Mouse (Mus musculus): ENCODE measurements around the gene Ptprt.
"Not testable (repeated sequence)": the region's sequence is repeated elsewhere in the genome, so short reads cannot be mapped to it uniquely, and the experiment has no call there.

The Ptprt gene

DNA sequence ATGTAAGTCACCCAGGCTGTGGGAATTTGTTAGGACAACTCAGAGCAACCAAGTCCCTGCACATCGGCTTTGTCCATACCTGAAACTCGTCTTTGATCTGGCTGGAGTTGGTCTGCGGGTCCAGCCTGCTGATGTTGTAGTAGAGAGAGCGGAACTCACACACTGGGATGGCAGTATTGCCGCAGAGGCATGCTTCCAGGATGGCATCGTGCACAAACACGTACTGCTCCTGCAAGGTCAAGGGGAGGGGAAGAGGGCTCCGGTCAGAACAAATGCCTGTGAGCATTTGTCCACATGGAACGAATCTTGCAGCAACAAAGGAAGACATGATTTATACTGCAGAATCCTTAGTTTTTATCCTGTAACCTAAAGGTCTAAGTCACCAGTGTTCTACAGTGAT, 1107.3 kb downstream of the Ptprt start:
- in situ Hi-C loops (cut with MboI, MseI) = no loop called here

DNA sequence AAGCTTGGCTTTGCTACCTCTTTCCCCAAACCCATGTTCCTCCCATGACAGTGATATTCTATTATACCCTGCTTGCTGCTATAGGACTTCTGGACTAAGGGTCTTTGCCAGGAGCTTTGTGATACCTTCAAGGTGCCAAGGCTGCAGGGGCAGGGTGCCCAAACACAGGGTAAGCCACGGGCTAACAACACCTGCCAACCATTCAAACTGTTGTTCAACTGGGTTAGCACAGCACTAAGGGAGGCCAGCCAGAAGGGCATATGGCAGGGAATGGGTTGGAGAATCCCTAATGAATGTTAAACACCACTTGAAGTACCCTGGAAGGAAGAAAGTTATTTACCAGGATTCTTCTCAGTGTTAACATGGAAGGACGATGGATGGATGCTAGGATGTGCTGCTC, 1108.9 kb downstream of the Ptprt start:
- in situ Hi-C loops (cut with MboI, MseI) = no loop called here

DNA sequence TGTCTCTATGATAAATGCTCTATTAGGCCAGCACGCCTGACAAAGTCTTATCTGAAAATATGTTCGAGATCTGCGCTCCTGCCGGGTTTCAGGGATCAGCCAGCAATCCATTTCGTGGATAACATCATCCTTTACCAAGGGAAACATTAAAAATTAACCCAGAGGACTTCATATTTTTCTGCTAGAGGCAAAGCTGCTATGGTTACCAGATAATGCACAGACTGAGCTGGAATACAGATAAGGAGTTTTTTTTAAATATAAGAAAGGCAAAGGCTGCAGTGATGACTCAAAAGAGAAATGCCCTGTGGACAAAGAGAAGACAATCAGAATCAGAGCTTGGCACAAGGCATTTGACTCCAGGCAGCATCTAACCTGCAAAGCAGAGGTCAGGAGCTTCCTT, 1111.4 kb downstream of the Ptprt start:
- in situ Hi-C loops (cut with MboI, MseI) = no loop called here

DNA sequence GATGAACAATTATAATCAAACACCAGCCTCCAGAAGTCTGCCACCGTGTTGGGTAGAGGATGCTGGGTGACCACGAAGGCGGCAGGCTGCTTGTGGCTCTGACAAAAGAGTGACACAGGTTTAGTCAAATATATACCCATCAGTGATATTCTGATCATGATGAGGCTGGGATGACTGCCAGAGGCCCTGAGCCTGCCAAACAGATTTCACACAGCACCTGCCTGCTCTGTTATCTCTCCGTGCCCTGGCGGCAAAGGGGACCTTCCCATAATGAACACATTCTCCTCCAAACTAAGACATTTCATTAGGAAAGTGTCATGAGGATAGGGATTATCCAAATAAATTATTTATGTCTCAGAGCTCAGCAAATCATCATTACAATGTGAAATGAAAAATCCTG, 1113.6 kb downstream of the Ptprt start:
- in situ Hi-C loops (cut with MboI, MseI) = no loop called here

DNA sequence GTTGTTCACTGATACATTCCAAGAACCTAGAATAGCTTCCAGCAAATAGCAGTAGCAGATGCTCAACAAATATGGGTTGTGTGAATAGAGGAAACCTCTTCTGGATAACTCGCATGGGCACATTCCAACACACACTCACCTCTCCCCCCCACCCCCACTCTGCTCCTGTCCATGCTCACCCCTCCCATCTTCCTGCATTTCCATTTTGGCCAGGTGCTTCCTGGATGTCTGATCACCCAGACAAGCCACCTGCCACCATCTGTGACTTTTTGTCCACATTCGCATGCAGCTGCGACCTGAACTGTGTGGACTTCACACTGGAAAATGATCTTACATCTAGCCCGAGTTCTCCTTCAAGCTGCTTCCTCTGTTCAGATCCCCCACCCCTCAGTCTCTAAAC, 1115.5 kb downstream of the Ptprt start:
- in situ Hi-C loops (cut with MboI, MseI) = no loop called here

DNA sequence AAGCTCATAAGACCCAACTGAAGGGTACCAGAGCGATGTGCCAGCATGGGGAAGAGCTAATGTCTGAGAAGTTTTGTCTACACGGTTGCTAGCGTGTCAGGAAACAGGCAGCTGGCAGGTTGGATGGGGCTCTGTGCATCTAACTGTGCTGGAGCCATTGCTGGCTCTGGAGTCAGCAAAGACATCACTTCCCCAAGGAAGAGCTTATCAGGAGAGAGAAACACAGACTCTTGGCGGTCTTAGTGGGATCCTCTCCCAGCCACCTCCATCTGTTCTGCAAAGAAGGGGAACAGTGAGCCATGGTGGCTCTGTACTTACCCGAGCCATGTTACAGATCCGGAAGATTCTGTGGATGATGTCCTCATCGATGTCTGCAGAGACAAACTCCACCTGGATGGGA, 1126.8 kb downstream of the Ptprt start:
- in situ Hi-C loops (cut with MboI, MseI) = no loop called here

DNA sequence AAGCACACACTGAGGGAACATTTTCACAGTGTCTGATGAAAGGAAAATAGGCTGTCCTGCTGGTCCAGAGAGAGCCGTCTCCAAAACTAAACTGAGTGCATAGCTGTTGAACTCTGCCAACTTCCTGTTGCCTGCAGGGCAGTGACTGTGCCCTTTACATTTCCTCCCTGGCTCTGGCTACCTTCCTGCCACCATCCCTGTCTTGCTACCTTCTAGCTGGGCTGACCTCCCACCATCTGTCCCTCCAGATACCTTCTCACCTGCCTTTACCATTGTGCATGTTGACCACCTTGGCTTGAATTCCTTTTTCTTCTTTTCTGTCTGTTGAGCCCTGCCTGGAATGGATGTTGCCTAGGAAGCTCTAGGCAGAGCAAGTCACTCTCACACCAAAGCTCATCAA, 1133.8 kb downstream of the Ptprt start:
- in situ Hi-C loops (cut with MboI, MseI) = no loop called here

DNA sequence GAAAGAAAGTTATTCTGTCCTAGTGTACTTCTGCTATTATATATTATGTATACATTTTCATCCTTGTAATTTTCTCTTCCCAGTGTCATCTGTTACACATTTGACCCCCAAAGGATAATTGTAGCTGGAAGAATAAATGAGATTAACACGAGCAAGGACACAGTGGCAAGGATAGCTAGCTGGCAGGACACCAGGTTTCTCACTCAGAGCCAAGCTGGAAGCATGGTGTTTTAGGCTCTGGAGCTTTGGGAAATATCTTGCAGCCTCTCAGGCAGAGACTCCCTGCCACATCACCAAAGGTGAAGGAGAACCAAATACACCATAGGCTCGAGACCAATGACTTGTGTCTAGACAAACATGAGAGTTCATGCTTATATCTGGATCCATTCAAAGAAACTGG, 1141.3 kb downstream of the Ptprt start:
- in situ Hi-C loops (cut with MboI, MseI) = no loop called here

DNA sequence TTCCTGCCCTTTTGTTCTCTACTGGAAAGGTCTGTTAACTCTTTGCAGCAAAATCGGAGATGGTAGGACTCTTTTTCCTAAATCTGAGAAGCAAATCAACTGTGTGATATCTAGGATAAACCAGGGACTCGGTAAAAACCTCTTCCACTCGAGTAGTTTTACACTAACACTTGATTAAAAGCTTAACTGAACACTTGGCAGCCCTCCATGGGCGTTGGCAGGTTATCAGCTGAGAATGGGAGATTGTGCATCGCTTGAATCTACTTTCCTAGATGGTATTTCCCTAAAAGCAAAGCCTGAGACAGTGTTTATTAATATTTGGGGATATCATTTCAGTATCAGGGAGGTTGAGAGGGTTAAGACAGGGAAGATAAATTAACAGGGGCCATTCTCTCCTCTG, 1144.0 kb downstream of the Ptprt start:
- in situ Hi-C loops (cut with MboI, MseI) = no loop called here

DNA sequence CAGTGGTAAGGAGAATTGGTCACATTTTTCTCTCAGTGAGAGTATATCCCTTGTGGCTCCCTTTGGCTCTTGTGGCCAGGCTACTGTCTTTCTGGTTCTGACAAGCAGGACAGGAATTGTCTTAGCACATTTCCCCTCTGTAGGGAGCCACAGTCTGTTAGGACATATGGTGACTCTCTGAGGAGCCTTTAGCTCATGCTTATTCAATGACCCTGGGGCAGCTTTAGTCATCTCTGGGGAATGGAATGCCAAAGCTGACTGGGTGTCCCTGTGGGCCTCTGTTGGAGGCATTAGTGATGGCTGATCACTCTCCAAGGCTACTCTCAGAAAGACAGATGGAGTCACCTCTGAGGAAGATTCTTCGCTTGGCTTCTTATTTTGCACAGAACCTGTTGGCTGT, 1147.7 kb downstream of the Ptprt start:
- in situ Hi-C loops (cut with MboI, MseI) = no loop called here

DNA sequence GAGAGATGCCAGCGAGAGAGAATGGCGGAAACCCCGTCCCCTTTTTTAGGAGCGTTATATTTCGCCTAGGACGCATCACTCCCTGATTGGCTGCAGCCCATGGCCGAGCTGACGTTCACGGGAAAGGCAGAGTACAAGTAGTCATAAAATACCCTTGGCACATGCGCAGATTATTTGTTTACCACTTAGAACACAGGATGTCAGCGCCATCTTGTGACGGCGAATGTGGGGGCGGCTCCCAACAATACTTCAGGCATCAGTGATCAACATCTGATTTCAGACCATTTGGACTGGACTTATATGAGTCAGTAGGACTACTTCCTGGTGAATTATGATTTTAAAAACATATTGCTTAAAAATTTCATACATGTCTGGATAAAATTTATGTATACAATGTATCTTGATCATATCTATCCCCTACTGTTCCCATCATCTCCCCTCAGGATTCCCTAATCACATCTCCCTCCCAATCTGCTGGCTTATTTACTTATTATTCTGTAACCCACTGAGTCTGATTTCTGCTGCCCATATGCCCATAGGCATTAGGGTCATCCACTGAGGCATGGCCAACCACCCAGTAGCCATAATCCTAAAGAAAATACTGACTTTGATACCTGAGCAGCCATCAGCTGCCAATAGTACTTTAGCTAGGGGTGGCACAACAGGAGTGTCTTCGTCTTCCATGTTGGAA, 1148.9 kb downstream of the Ptprt start:
- in situ Hi-C loops (cut with MboI, MseI) = not testable (repeated sequence)

DNA sequence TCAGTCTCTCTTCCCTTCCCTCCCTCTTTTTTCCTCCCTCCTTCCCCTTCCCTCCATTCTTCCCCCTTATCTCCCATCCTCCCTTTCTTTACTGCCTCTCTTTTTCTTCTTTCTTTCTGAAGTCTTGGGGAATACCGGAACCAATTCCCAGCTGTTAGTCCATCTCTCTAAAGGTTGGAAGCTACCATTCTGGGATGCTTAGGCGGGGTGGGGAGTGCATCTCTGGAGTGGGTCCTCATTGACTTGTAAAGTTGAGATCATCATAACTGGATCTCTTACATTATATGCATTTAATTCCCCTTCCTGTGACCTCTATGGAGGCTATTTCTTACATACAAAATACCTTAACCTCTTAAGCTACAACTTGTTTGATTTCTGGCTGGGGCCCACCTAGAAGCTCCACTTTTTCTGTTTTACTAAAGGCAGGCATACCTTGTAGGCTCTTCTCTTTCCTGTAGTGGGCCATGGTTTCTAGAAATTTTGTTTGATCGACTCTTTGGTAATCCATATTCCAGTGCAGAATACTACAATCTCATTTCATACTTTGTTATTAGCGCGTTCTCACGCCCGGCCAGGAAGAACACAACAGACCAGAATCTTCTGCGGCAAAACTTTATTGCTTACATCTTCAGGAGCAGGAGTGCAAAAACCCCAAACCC, 1149.7 kb downstream of the Ptprt start:
- in situ Hi-C loops (cut with MboI, MseI) = no loop called here

DNA sequence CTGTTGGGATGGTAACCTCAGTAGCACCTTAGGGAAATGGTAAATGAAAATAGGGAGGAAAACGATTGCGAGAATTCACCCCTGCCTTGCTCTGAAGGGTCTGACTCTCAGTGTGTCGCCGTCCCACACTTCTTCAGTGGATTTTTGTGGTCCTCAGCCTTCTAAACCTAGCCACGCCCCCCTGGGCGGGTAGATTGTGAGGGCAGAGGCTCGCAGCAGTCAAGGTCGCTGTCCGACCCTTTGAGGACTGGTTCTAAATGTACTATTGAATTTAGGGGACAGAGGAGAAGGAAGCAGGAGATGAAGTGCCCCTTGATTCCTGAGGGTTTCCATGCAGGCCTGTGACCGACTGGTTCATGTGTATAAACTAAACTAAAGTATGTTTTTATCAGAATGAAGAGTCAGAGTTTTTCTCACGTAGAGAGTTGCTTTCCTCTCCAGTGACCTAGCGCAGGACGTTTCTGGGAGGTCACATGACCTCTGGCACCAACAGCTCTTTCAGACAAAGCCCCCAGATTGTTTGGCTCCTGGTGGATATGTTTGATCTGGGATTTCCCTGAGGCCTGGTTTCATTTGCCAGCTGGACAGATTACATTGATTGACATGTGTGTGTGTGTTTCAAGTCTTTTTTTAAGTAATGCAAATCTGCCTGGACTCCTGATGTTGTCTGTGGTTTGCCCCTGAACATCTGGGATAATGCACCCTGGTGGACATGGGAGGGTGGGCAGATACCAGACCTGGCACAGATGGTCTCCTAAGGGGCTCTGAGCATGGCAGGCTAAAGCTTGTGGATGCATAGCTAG, 1161.6 kb downstream of the Ptprt start:
- in situ Hi-C loops (cut with MboI, MseI) = no loop called here

DNA sequence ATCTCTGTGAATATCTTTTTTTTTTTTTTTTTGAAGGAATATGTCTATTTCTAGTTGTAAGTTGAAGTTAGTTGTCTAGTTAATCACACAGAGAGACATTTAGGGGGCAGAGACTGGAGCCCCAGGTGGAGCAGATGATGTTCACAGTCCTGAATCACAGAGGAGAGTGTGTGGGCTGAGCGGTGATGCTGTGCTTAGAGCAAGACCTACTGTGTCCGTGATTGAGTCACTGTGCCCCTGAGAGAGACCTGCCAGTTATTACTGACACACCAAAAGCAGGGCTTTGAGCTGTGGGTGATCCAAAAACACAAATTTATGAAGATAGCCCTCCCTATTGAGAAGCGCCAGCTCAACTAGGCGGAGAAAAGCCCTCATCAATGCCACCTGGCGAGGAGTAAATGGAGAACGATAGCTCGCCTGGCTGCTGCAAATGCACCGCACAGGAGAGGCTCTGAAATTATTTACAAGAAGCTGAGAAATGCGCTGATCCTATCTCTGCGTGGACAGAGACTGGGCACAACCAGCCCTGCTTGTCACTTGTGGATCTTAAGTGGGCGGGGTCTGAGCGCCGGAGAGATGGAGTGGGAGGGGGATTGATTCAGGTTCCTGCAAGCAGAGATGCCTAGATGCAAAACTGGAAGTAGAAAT, 1162.4 kb downstream of the Ptprt start:
- in situ Hi-C loops (cut with MboI, MseI) = no loop called here

DNA sequence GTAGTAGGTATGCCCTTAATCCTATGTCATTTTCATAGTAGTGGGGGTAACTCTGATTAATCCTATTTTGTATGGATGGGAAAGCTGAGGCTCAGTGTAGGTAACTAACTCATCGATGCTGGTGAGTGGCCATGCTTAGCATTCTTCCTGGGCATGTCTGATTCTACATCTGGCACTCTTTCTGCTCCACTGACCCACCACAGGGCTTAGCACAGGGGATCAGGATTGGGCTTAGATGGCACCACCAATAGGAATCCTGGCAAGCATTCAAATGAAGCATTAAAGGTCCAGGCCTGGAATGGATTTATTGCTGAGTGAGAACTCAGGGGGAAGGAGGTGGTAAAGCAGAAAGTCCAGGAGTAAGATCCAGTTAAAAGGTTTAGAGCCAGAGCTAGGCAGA, 1179.2 kb downstream of the Ptprt start:
- in situ Hi-C loops (cut with MboI, MseI) = no loop called here

DNA sequence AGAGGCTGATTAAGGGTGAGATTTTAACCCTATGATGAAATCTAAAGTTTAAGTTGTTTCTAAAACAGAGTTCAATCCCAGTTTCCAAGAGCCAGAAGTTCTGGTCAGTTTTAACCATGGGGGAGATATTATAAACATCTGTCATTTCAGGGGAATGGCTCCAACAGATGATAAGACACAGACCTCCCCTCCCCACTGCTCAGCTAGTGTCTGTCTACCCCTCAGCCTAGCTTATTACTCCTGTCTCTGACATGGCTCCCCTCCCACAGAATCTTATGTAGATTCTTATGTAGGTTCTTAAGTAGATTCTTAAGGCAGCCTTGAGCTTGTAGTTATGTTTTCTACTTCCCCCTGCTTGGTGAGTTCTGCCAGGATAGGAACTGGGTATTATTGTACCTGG, 1180.5 kb downstream of the Ptprt start:
- in situ Hi-C loops (cut with MboI, MseI) = no loop called here

Measured in regulatory T cell (primary cell).